Mouse (Mus musculus): ENCODE measurements around the gene Pnp2.
"Not testable (repeated sequence)": the region's sequence is repeated elsewhere in the genome, so short reads cannot be mapped to it uniquely, and the experiment has no call there.

Pnp2 gene

DNA sequence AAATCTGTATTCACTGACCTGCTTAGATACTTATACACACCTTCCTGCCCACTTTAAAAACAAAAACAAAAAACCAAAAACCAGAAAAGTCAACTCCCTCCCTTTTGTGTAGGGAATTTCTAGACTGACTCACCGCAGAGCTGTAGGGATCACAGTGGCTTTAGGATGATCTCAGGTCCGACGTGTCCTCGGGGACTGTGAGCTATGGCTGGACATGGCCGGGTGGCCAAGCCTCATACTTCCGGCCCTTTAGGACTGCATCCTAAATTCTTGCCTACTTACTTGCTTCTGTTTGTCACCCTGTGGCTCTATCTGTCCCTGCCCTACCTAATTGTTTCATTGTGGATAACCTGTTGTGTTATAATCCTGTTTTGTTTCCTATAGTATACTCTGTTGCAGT lies 932 bp downstream of the Pnp2 start:
- not testable (repeated sequence) for ATAC-seq (ENCODE audit: insufficient number of reproducible peaks, low FRiP score, low TSS enrichment)

DNA sequence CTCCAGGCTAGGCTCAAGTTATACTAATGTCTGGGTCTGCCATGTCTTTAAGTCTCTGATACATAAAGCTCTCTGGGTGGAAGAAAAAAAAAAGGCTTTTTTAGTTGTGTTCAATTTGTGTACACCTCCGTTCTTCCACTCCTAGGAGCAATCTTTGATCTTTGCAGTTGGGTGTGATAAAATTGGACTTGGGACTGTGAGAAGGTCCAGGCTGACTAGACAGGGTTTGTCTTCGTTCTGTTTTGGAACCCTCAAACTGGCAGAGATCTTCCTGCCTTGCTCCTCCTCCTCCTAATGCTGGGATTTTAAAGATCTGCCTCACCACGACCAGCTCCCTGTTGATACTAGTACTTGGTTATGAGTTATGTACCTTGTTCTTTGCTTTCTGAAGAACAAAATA lies 1.4 kb downstream of the Pnp2 start:
- ATAC-seq (ENCODE audit: insufficient number of reproducible peaks, low FRiP score, low TSS enrichment), result not testable (repeated sequence)

DNA sequence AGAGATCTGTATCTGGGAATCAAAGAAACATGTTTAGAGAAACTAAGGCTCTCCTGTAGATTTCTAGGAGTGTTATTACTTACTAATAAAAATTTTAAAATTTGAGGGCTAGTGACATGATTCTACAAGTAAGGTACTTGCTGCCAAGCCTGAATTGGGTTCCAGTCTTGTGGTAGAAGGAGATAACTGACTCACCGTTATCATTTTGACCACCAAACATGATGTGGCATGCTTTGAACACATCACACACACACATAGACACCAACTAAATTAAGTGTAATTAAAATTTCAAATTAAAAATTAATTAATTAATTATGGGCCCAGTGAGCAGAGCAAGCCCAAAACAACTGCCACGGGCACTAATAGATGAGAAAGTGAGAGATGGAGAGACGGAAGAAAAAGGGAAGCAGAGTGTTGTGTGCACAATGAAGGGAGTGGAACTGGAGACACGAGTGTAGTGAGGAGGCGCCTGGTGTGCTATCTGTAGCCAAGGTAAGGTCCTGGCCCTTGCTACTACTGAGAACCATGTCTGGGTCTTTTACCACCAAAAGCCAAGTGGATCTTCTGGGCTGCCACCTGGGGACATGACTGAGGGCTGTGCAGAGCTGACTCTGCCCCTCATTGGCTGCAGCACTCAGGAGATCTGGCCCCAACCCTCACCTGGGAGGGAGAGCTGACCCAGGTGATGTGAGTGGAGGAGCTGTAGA lies 2.6 kb downstream of the Pnp2 start:
- ATAC-seq (ENCODE audit: insufficient number of reproducible peaks, low FRiP score, low TSS enrichment), result not testable (repeated sequence)

DNA sequence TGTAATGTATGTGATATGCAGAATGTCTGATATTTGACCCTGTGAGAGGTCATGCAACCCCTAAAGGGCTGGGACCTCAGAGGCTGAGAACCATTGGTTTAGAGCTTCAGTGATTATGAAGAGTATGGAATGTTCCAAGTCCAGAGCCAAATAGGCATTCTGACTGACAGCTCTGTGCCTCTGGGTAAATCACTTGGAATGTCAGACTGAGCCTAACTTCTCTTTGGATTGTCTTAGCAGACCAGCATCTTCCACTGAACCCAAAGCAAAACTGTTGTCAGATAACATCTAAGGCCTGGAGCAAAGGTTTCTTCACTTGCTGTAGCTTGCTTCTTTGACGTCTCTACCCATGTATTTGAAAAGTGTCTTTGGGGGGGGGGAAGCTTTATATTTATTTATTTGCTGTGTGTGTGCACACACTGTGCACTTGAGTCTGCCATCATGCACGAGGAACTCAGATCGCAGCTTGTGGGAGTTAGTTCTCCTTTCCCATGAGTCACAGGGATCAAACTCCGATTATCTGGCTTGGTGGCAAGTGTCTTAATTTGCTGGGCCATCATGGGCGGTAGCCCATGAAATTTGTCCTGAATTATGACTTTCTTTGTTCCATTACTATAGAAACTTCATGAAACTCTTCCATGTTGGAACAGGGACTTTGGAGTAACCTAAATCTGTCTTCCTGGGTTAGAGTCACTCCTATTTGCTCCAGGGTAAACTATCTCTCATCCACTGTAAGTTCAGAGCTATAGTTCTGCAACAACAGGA lies 12.6 kb downstream of the Pnp2 start:
- no peak for ATAC-seq (ENCODE audit: insufficient number of reproducible peaks, low FRiP score, low TSS enrichment)

DNA sequence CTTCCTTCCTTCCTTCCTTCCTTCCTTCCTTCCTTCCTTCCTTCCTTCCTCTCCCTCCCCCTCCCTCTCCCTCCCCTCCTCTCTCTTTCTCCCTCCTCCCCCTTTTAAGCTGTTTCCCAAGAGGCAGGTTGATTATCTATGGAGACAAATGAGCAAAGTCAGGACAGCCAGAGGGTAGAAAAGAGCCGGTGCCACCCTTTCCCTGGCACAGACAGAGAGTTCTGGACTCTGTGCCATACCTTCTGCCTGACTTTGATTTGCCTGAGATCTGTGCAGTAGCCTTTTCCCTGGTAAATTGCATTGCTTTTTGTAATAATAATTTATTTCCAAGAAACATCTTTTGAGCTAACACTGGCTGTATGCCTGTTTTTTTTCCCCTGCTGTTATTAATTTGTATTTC lies 13.2 kb downstream of the Pnp2 start:
- ATAC-seq (ENCODE audit: insufficient number of reproducible peaks, low FRiP score, low TSS enrichment), result no peak

DNA sequence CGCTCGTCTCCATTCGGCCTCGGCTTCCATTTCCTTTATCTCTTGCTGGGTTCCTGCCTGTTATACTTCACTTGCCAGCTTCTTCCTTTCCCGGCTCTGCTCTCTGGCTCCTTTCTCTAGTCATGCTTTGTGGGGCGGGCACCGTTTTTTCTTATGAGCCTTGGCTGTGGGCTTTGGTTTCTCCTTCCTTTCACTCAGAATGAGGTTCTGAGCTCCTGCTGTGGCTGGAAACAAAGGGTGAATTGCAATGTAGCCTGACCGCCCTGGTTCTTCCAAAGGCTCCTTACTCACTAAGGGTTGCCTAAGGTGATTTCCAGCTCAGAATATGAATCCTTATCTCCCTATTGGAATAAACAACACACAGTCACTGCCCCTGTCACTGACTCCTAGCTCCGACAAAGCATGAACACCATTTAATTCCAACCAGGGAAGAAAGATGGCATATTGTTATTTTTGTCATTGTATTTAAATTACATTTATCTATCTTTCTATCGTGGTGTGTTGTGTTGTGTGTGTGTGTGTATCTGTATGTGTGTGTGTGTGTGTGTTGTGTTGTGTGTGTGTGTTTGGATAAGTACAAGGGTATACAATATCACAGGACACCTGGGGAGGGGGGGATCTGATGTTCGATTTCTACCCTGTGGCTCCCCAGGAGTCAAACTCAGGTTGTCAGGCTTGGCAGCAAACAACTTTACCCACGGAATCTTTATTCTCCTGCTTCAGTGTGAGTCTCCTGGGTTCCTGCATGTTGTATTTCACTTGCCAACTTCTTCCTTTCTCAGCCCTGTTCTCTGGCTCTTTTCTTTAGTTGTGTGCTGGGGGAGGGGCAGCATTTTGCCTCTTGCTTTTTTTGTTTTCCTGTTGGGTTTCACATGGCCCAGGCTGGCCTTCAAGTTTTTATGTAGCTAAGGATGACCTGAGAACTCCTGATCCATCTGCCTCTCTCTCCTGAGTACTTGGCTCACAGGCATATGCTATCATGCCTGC lies 14.1 kb downstream of the Pnp2 start:
- ATAC-seq (ENCODE audit: insufficient number of reproducible peaks, low FRiP score, low TSS enrichment), result peak; percentile 68

DNA sequence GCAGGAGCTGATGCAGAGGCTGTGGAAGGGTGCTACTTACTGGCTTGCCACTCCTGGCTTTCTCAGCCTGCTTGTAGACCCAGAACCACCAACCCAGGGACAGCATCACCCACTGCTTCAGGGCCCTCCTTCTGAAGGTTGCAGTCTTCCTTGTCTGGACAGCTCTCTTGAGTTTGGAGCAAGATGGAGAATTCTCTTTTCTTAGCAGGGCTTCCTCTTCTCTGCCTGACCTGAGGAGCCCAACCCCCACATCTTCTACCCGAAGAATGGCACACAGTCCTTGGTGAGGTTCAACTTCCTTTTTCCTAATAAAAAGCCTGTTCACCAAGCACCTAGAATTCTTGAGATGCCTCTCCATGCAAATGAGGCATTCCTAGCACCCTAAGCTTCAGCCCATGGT lies 15.0 kb downstream of the Pnp2 start:
- ATAC-seq (ENCODE audit: insufficient number of reproducible peaks, low FRiP score, low TSS enrichment), result no peak

DNA sequence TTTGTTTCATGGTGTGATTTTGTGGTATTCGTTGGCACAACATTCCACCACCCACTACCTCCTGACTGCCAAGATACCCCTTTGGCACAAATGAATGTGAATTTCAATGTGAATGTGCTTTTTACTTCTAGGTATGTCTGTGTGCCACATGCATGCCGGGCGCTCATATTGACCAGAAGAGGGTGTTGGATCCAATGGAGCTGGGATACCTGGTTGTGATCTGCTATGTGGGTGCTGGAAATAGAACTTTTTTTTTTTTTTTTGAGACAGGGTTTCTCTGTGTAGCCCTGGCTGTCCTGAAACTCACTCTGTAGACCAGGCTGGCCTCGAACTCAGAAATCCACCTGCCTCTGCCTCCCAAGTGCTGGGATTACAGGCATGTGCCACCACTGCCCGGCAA lies 17.3 kb downstream of the Pnp2 start:
- not testable (repeated sequence) for ATAC-seq (ENCODE audit: insufficient number of reproducible peaks, low FRiP score, low TSS enrichment)

DNA sequence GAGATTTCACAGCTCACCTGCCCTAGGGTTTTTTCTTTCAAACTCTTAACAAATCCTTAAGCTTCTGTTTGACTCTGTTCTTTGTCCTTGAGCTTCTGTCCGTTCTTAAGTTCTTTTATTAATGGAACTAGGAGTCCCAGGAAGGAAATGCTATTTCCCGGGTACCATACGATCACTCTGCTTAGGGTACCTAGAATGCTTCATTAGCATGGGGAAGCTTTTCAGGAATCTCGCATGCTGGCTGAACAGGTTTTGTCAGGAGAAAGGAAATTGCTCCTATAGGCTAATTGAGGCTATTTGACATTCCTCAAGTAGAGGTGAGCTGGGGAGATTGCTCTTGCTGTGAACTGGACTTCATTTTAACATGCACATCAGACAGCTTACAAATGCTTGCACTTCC lies 17.9 kb downstream of the Pnp2 start:
- no peak for ATAC-seq (ENCODE audit: insufficient number of reproducible peaks, low FRiP score, low TSS enrichment)

DNA sequence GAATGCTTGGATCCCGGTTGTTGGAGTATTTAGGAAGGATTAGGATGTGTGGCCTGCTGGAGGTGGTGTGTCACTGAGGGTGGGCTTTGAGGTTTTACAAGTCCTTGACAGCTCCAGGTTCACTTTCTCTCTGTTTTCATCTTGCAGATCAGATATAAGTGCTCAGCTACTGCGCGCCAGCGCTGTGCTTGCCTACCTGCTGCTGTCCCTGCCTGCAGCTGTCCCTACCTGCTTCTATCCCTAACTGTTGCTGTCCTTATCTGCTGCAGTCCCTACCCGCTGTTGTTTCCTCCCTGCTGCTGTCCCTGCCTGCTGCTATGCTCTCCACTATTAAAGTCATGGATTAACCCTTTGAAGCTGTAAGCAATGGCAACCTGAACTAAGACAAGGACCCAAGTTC lies 19.2 kb downstream of the Pnp2 start:
- no peak for ATAC-seq (ENCODE audit: insufficient number of reproducible peaks, low FRiP score, low TSS enrichment)

DNA sequence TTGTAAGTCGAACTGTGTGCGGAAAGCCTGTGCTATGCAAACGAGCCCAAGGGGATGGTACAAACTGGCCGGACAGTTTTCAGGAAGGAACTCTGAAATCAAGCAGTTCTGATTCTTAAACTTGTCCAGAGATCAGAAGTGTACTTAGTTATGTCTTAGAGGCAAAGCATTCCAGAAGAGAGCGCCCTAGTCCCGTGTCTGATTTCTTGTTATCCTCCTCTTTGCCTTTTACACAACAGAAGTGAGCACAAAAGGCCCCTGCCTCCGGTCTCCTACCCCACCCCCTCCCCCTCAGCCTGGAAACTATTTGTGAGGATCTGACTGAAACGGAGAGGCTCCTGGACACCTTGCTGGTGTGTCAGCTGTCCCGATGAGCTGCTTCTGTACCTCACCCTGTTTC lies 20.9 kb downstream of the Pnp2 start:
- no peak for ATAC-seq (ENCODE audit: insufficient number of reproducible peaks, low FRiP score, low TSS enrichment)

DNA sequence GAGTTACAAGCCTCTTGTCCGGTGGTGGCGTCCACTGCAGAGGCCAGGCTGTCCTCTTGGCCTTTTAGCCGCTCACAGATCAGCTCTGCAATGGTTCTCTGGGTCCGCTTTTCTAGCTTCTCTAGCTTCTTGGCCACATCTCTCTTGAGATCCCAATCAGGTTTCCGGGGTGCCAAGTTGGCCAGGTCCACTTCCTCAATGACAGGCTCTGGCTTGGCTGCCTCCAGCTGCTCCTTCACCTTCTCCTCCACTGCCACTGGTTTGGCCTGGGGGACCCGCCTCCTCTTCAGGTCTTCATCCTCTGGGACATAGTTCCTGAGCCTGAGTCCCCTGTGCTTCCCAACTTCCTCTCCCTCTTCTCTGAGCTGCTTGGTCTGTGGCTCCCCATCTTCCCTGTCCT lies 22.7 kb downstream of the Pnp2 start:
- not testable (repeated sequence) for ATAC-seq (ENCODE audit: insufficient number of reproducible peaks, low FRiP score, low TSS enrichment)

DNA sequence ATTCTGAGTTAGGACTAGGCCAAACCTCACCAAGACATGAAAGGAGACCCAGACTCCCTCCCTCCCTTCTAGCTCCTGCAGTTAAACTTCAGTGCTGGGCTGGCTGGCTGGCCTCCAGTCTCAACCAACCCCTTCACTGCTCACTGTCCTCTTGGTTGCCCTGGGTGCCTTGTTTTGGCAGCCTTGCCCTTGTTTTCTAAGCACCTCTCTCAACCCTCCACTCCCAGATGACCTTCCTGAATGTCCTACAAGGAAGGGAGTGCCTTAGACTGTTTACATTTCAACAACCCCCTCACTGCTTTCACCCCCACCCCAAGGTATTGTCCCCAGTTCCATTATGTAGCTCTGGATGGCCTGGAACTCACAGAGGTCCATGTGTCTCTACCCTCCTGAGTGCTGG lies 23.8 kb downstream of the Pnp2 start:
- ATAC-seq (ENCODE audit: insufficient number of reproducible peaks, low FRiP score, low TSS enrichment), result no peak

DNA sequence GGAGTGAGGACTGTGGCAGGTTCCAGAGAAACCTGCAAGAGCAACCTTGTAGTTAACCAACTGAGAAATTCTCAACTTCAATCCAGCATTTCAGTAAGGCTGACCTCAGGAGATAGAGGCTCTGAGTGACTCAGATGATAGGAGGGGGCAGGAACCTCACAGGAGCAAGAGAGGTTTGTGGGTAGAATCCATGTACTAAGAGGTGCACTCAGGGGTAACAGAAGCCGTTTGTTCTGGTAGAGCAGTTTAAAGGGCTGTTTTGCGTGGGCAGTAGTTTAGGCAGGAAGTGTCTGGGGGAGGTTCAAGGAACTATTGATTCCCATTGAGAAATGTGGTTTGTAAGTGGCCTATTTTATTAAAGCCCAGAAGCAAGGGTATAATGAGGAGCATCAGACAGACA lies 25.4 kb downstream of the Pnp2 start:
- no peak for ATAC-seq (ENCODE audit: insufficient number of reproducible peaks, low FRiP score, low TSS enrichment)

DNA sequence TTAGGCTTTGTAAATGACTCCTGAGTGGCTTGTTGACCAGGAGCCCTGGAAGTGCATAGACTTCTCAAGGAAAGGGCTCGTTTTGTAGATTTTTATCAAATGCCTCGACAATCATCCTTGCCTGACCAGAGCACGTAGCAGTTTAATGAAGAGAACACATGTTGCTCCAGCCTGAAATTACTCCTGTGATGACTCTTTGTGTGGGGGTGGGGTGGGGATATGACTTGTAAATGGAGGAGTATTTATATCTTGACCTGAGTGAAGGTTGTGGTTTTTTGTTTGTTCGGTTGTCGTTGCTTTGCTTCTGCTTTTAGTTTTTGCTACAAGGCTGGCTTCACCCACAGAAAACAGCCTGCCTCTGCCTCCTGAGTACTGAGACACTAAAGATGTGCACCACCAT lies 26.0 kb downstream of the Pnp2 start:
- no peak for ATAC-seq (ENCODE audit: insufficient number of reproducible peaks, low FRiP score, low TSS enrichment)

DNA sequence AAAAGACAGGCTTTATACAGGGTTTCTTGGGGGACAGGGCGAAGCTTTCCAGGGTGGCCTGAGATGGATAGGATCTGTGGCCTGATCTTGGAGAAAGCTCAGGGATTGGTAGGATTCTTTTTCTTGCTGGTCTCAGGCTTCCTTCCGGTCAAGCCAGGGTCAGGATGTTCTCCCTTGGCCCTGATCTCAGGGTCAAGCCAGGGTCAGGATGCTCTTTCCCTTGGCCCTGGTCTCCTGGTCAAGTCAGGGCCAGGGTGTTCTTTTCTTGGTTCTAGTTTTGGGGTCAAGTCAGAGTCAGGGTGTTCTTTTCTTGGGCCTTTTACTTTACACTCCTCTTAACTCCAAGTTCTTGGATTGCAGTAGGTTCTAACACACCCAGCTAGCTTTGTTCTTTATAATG lies 31.9 kb downstream of the Pnp2 start:
- ATAC-seq (ENCODE audit: insufficient number of reproducible peaks, low FRiP score, low TSS enrichment), result no peak

DNA sequence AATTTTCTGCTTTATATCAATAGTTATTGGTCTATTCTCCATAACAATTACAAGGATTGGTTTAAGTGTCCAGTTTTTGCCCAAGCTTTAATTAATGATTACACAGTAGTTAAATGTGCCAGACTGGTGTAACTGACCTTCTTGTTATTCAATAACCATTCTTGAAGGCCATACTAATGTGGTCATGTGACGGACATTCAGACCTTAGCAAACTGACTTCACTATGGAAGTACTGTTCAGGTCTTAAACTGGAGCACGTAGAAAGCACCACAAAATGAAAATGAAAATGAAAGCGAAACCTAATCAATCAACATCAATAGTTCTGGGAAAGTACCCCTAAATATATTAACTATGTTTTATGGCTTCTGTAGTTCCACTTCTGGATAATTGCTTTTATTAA lies 35.2 kb downstream of the Pnp2 start:
- ATAC-seq (ENCODE audit: insufficient number of reproducible peaks, low FRiP score, low TSS enrichment), result no peak

DNA sequence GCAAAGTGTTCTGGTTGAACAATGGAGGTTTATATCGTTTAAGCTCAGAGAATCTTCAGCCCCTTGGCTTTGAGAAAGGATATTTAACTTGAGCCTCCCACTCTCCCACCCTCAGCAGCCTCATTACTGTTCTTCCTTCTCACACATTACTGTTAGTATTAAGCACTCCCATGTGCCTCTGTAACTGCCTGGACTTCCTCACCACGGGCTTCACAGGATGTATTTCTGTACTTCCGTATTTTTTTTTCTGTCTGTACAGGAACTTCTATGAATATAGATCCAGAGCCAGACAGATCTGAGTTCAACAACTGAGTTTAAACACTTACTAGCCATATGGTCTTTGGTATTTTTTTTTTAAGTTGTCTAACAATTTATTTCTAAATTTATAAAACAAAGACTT lies 41.3 kb downstream of the Pnp2 start:
- no peak for ATAC-seq (ENCODE audit: insufficient number of reproducible peaks, low FRiP score, low TSS enrichment)

DNA sequence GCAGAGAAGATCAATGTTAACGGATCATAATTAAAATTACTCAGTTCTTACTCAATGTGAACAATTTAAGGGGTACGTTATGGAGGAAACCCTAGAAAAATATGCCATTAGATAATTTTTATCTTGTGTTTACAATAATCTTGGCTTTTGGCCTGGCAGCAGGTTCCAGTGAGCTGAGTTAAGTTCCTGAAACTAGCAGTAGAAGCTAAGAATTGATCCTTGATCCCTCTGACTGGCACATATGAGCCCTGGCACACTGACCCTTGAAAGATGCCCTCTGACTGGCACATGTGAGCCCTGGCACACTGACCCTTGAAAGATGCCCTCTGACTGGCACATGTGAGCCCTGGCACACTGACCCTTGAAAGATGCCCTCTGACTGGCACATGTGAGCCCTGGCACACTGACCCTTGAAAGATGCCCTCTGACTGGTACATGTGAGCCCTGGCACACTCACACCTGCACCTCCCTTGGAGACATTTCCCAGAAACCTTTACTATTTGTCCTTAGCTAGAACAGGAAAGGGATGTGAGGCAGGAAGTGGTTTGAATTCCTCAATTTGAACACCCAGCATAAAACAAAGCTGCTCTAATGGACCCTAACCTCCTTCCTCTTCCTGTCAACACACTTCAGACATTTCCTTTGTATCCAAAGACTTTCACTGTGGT lies 42.3 kb downstream of the Pnp2 start:
- ATAC-seq (ENCODE audit: insufficient number of reproducible peaks, low FRiP score, low TSS enrichment), result no peak

DNA sequence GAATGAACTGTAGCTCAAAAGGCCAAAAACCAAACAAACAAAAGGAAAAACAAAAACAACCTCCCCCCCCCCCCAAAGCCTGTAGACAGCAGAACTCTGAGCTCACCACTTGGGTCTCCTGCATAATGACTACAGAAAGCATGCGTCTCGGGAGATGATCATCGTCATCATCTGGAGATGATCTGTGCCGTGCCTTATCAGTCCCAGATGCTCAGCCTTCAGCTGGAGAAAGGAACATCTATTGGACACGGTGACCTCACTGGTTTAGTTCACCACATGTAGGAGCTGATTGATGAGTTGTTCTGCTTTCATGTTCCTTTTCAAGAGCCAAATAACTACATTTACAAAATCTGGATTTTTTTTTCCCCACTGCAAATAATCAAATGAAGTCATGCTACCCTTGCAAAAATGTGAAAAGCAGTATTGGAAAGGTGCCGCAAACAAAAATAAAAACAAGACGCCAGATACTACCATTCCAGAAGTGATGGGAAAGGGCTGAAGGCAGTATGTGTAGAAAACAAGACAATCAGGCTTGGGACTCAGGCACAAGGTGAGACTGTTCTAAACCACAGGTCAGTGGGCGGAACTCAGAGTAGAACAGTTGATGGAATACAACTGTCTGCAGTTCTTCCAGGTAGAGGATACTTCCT lies 51.5 kb downstream of the Pnp2 start, which contains the start of gene Rnase10:
Gene Rnase10 (plus strand): TSS at position 600 of the 650 bp plus-strand sequence.
- ATAC-seq (ENCODE audit: insufficient number of reproducible peaks, low FRiP score, low TSS enrichment), result no peak
